Mouse (Mus musculus): Measurements from ENCODE around the gene Hspa12b.

- no peak for TF ChIP-seq POLR2A (IDR thresholded peaks at IDR 0.05; ENCODE audit: low read depth, low read length)
- no peak for TF ChIP-seq CTCF (IDR thresholded peaks at IDR 0.05; ENCODE audit: borderline replicate concordance, insufficient read depth, low read length)
These were observed 12.9 kb downstream of the Hspa12b start for GRCm38 (mm10) chr2:131139886-131140532.
